Mouse (Mus musculus) ovary, postnatal 10 days (tissue): ENCODE data around the gene Elk3.

Source experiments
- DNase-seq: peaks from one replicate; pipeline ENCODE4 v3.0.0; 2022; ENCODE audit warnings: low spot score

Gene Elk3

GRCm38 (mm10) chr10:93267509-93267908, 43.4 kb downstream of the Elk3 start:
- no peak for DNase-seq

GRCm38 (mm10) chr10:93266521-93266920, 44.4 kb downstream of the Elk3 start:
- no peak for DNase-seq

DNA sequence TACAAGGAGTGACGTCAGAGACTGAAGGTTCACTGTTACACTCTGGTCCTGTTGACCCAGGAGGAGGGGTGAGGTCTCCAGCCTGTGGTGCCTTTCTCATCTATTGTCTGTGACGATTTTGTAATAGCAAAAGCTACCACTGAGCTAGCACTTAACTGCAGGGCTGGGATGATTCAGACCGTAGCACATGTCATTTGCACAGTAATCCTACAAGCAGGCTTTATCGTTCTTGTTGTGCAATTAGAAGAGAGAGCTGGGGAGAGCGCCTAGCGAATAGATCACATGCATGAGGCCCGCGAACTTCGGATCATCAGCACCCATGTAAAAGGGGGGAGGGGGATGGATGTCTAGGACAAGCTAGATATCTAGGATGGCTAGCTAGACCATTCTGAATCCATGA, 45.1 kb downstream of the Elk3 start:
- DNase-seq = no peak

- no peak for DNase-seq
Observed at GRCm38 (mm10) chr10:93264001-93264400, 46.9 kb downstream of the Elk3 start.

DNA sequence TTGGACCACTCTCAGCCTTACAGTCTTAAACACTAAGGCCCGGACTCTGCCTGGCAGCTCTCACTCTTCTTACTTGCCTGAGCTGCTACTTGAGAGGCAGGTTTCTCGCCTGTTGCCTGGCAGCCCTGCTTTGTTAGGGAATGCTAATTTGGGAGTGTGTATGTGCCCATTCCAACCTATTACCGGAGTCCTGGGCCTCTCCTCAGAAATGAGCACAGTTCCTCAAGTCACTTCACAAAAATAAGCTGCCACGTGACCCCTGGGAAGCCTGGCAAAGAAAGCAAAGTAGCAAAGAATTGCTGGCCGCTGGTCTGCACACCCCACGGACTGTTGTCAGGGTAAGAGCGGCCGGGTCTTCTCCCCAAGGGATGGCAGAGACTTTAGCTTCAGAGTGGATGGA, 47.5 kb downstream of the Elk3 start:
- no peak for DNase-seq

DNA sequence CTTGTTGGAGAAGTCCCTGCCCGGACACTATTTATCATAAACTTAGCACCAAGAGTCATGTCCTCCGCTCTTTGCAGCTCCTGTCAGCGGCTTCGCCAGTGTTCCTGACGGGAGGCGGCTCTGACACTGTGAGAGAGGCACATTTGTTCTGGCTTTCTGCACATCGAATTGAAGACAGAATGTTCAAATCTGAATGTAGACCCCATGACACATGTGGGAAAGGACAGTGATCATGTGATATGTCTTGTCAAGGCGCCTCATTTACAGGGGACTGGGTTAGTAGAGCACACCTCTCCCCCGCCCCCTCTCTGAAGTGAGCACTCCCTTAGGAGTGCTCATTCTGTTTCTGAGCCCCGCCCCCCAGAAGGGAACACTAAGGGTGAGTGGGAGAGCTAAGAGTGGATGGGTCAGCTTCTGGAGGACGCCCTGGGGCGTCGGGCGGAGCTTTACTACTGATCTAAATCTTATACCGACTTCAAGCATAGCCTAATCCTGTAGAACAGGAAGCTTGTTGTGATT, 48.9 kb downstream of the Elk3 start:
- DNase-seq = no peak

DNA sequence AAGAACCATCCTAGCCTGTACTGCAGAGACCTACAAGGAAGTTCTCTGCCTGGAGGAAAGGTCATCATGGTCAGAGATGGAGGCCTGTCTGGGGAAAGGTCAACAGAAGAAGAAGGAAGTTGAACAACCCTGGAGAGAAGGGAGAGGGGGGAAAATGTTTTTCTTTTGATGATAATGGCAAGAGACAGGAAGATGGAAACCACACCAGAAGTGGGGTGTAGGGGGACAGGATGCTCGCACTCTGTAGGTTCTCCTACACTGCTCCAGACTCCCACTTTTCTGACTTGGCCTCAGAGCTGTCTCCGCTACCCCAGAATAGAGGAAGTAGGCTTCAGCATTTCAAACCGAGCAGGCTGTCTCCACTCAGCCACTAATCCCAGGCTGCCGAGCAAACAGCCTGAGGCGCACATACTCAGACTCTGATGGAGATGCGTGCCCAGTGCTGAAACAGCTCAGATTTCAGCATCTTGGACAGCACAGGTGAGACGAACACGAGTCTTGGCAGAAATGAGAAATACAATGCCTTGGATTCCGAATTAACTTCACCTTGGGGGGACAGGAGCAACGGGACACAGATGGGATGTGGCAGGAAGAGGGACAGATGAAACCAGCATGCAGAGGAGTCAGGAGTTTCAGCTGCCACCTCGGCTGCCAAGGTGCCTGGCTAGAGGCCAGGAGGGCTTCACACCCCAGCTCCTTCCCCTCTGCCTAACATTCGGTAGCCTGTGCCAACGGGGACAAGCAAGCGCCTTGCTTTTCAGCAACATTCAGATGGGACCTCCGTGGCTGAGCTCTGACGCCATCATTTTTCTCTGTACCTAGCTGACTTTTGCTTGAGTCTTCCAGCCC, 49.6 kb downstream of the Elk3 start:
- DNase-seq = no peak

DNA sequence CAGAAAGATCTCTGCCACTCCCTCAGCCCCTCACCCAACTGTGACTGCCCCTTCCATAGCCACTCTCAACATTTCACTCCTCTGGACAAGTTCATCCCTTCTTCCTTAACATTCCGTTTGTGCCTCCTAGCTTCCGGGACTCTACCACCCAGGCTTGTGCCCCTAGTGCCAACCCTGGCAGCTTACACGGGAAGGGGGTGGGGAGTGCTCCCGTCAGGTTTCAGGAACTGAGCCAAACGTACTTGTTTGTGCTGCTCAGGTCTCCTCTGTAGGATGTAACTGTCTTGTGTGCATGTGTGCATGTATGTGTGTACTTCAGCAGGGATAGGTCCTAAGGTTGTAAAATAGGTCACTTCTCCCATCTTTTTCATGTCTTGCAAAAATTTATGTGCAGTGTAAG, 51.1 kb downstream of the Elk3 start:
- DNase-seq = no peak

- DNase-seq = no peak
Observed at GRCm38 (mm10) chr10:93255294-93255693, 55.6 kb downstream of the Elk3 start.

DNA sequence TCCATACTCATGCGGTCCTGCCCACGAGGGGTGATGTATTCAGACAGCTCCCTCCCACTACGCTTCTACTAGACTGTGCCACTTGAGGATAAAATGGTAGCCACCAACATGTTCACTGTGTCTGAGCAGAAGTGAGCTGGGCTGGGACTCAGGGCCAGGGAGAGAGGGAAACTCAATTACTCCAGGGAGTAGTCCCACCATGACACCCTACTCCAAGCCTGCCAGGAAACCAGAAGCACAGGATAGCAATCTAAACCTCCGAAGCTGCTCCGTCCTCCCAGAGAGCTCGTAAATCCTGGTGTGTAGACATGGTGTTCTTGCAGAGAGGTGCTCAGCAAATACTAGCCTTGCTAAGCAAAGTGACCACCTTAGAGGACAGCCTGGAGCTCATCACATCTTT, 57.8 kb downstream of the Elk3 start:
- DNase-seq = no peak

DNA sequence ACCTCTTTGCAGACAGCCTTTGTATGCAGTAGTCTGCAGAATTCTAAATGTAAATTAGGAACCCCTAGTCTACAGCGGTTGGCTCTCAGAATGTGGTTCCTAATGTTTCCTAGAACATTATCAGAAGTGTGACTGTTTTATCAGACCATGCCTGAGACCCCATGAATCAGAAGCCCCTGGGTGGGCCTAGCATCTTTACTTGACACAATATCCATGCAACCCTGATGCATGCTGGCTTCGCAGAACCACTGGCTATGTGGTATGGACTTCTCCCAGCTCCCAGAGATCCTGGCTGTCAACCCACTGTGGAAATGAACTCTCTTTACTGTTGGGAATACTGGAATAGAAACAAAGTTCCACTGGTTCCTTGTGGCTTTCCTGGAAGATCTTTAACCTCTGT, 58.3 kb downstream of the Elk3 start:
- no peak for DNase-seq

DNA sequence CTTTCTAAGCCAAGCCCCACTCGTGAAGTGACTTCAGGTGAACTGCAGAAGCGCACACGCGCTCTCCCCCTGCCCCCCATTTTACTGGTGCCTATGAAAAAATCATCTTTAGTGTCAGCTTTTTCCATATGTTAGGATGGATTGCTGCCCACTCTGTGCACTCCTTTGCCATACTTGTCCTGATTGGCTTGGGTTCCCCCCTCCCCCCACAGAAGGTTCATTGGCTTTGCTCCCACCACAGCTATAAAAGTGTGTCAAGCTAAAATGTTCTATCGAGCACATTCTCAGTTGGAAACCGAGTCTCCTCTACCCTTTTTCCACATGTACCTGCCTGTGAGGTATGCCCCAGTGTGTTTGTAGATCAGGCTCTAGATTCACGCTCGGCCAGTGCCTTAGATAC, 59.5 kb downstream of the Elk3 start:
- no peak for DNase-seq

DNA sequence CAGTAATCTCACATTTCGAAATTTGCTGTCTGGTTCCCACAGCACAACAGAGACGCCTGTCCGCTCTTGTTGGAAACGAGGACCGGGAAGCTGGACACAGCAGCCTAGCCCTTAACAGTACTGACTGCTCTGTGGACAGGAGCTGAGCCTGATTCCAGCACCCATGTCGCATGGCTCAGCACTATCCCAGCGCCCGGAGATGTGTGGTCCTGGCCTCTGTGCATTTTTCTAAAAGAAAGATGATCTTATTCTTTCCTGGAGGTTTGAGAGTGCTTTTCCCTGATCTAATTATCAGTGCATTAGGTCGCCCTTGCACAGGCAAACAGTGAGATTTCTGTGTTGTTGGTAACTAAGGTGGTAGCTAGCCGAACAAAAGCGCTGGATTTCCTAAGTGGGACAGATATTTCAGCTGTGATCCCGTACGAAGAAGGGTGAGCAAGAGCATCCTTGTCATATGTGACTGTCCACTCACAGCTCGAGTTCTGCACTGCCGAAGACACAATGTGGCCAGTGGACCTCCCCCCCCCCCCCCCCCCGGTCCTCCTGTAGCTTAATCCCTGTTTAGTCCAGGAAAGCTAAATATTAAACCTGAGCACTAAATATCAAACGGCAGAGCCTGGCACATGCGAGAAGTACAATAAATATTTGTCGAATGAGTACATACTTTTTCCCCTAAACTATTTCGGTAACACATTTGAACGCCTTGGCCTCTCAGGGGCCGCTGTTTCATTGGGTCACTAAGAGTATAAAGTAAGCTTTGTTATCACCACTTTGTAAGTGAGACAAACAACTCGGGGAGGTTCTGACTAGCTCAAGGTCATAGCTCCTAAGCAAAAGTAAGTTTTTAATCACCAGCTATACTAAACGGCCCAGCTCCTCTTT, 60.3 kb downstream of the Elk3 start:
- DNase-seq = no peak

DNA sequence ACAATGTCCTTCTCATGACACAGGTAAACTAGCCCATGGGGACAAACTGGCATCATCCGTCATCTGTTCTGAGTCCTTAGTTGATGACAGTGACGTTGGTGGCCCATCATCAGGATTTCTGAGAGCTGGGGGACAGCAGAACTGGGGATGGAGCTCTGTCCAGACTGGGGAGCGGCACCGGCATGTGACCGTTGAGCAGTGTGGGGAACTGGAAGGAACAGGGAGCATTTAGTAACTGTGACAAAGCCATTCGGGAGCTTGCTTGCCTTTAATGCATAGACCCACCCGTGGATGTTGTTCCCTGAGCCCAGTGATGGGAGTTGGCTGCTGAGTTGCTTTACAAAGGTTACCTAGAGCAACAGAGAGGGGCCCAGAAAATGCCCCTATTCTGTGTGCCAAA, 61.0 kb downstream of the Elk3 start:
- no peak for DNase-seq

- DNase-seq = no peak
Observed at GRCm38 (mm10) chr10:93248416-93248815, 62.5 kb downstream of the Elk3 start.

DNA sequence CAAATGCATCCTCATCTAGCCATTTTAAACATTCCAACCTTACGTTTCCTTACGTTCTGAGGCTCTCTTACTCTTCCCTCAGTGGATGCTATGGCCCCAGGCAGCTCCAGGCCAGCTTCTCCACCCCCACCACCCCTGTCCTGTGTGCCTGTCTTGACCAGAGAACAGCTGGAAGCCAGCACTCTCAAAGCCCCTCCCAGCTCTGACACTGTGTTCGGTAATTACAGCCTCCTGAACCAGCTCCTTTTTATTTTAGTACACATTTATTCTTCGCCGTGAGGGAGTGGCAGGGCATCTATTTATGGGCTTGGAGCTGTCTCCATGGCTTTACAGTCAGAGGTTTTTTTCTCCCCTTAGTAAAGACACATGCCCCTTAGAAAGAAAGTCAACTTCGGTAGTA, 63.0 kb downstream of the Elk3 start:
- DNase-seq = no peak

DNA sequence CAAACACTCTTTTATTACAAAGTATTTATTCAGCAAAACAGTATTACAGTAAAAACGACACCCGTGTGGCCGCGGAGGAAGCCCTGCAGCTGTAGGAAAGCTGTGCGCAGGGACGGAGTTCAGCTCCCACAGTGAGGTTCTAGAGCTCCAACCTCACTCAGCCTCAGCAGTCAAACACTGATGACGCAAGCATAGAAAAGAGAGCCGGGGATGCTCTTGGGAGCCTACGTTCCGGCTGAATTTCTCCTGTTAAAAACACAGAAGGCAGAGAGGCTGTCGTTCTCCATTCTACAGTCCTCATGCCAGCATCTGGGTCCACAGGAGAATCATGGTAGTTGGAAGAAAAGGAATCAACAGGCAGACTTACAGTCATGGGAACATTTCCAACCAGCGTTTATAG, 63.5 kb downstream of the Elk3 start:
- DNase-seq = no peak

GRCm38 (mm10) chr10:93246185-93246920, 64.6 kb downstream of the Elk3 start:
- no peak for DNase-seq

DNA sequence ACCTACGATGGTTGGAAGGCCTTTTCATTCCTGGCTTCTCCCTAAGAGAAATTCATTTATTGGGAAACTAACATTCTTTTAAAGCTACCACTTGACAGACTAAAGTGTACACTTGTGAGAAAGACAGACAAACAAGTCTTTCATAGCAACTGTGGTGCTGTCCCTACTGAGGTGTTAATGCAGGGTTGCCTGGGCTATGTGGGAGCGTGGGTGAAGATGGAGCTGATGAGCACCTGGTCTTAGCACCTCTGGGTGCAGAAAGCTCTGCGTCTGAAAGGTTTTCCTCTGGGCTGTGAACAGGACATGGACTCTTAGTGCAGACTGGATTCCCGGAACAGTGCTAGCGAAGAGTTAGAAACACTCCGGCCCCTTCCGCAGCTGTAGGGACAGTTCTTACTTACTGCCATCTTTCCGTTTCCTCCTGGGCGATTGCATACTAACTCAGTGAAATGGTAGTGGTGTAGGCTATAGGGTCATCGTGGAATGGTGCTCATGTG, 66.7 kb downstream of the Elk3 start:
- DNase-seq = no peak

DNA sequence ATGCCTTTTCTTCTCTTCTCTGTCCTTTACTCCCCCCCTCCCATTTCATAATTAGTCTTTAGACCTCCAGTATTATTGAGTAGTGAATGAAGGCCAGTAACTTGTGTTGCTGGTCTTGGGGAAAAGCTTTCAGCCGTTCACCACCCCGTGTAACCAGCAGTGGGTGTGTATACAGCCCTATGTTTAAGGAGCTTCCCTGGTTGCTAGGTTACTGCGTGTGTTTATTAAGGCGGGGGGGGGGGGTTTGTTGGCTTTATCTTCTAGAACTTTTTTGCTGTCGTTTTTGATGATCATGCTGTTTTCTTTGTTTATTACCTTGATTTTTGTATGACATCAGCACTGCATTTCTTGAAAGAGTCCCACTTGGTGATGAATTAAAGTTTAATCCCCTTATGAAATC, 68.1 kb downstream of the Elk3 start:
- DNase-seq = no peak

GRCm38 (mm10) chr10:93242208-93242607, 68.7 kb downstream of the Elk3 start:
- no peak for DNase-seq

DNA sequence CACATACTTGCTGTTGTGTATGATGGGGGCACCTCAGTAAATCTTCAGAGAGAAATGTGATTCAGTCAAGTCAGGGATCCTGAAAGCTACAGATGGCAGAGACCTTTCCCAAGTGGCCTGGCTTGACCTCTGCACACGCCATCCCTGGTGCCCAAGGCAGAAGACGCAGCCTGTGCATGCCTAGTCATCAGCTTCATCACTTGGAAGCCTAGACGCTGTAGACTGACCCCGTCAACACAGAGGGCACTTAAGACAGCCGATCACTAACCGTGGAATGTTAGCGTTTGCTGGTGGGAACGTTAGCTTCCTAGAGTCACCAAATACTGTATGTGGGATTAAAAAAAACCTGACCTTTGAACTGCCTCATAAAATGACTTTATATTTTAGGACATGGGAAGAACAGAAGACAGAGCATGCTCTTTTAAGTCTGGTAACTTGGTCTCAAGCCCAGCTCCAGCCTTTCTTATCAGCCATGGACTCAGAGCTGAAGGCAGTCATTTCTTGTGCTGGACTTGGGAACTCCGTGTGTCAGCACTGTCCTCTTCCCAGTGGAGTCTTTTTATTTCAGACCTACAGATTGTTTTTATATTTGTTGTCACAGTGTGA, 71.6 kb downstream of the Elk3 start:
- DNase-seq = no peak
